Mouse (Mus musculus) CD4-positive, CD25-positive, alpha-beta regulatory T cell, adult 2 months (primary cell): ENCODE measurements around the gene Trim47.
A peak's percentile ranks its signal among the peaks of the same experiment; 100 is the strongest.

Source experiments
- DNase-seq: peaks from one replicate; pipeline ENCODE4 v3.0.0-alpha.2; 2012; ENCODE audit warnings: low read depth, low spot score

Gene Trim47

GRCm38 (mm10) chr11:116127156-116127980 lies at the start of gene Trim47:
Trim47 (minus strand) TSS chr11:116127210.
- no peak for DNase-seq

- no peak for DNase-seq
Observed at GRCm38 (mm10) chr11:116176010-116176409, 49.0 kb upstream of the Trim47 start.

GRCm38 (mm10) chr11:116174775-116175448 lies 47.9 kb upstream of the Trim47 start:
- no peak for DNase-seq

- DNase-seq = no peak
Observed at GRCm38 (mm10) chr11:116171959-116172358, 44.9 kb upstream of the Trim47 start.

- DNase-seq = no peak
Observed at GRCm38 (mm10) chr11:116170003-116170800, 43.2 kb upstream of the Trim47 start.

GRCm38 (mm10) chr11:116169214-116169613 lies 42.2 kb upstream of the Trim47 start:
- DNase-seq = no peak

GRCm38 (mm10) chr11:116167884-116168439 lies 41.0 kb upstream of the Trim47 start, which contains the start of gene Fbf1:
Fbf1 (minus strand) TSS chr11:116168166.
- DNase-seq = peak; percentile 92

GRCm38 (mm10) chr11:116167232-116167631 lies 40.2 kb upstream of the Trim47 start:
- peak; percentile 22 for DNase-seq

GRCm38 (mm10) chr11:116163002-116163401 lies 36.0 kb upstream of the Trim47 start:
- no peak for DNase-seq

GRCm38 (mm10) chr11:116162146-116162545 lies 35.1 kb upstream of the Trim47 start:
- DNase-seq = no peak

GRCm38 (mm10) chr11:116161312-116161711 lies 34.3 kb upstream of the Trim47 start:
- no peak for DNase-seq

GRCm38 (mm10) chr11:116150960-116151359 lies 23.9 kb upstream of the Trim47 start:
- no peak for DNase-seq

GRCm38 (mm10) chr11:116149341-116149740 lies 22.3 kb upstream of the Trim47 start:
- no peak for DNase-seq

- DNase-seq = no peak
Observed at GRCm38 (mm10) chr11:116148761-116149221, 21.8 kb upstream of the Trim47 start.

GRCm38 (mm10) chr11:116146294-116146985 lies 19.4 kb upstream of the Trim47 start:
- DNase-seq = no peak

GRCm38 (mm10) chr11:116145481-116146293 lies 18.7 kb upstream of the Trim47 start:
- no peak for DNase-seq

GRCm38 (mm10) chr11:116143468-116143867 lies 16.5 kb upstream of the Trim47 start:
- DNase-seq = no peak

- no peak for DNase-seq
Observed at GRCm38 (mm10) chr11:116142211-116142991, 15.4 kb upstream of the Trim47 start.

GRCm38 (mm10) chr11:116138468-116139138 lies 11.6 kb upstream of the Trim47 start, which contains the start of gene Mrpl38:
Mrpl38 (minus strand) TSS chr11:116138868.
- peak; percentile 97 for DNase-seq
